Mouse (Mus musculus) limb, embryonic 14.5 days (tissue): ENCODE data around the gene BC052040. TPM values are rescaled to one million over a fixed set of nuclear protein-coding genes. Genes with fewer than 3 reads are reported as not detected.

Experiments used
- ATAC-seq: fragments of 200-750 bp; cut with Nextera tagmentation; 2 replicates; pipeline ENCODE4 v1.8.0; 2017; ENCODE audit warnings: low read depth, moderate number of reproducible peaks, moderate TSS enrichment; ENCODE audit not compliant: low FRiP score
- DNase-seq: peaks from one replicate; pipeline ENCODE4 v3.0.0-alpha.2; 2015; ENCODE audit warnings: low spot score
- H3K27ac ChIP-seq: fragments of 300-500 bp; sonication (generic); replicated peaks from 2 replicates; pipeline ENCODE4 v1.5.1; 2014; ENCODE audit warnings: low read depth, mild to moderate bottlenecking, low read length, moderate library complexity, mixed read lengths
- H3K27me3 ChIP-seq: fragments of 300-500 bp; sonication (generic); 2 replicates; pipeline ENCODE4 v1.6.1; 2014; ENCODE audit warnings: low read length, mixed read lengths; ENCODE audit not compliant: control insufficient read depth, insufficient read depth
- H3K36me3 ChIP-seq: fragments of 300-500 bp; sonication (generic); 2 replicates; pipeline ENCODE4 v1.6.1; 2014; ENCODE audit warnings: mild to moderate bottlenecking, low read length, moderate library complexity, mixed read lengths; ENCODE audit not compliant: control insufficient read depth, insufficient read depth
- H3K4me1 ChIP-seq: fragments of 300-500 bp; sonication (generic); 2 replicates; pipeline ENCODE4 v1.6.1; 2014; ENCODE audit warnings: antibody characterized with exemption, low read length, mixed read lengths; ENCODE audit not compliant: control insufficient read depth, insufficient read depth
- H3K4me2 ChIP-seq: fragments of 300-500 bp; sonication (generic); replicated peaks from 2 replicates; pipeline ENCODE4 v1.6.1; 2014; ENCODE audit warnings: low read depth, mild to moderate bottlenecking, low read length, moderate library complexity; ENCODE audit not compliant: severe bottlenecking
- H3K4me3 ChIP-seq: fragments of 300-500 bp; sonication (generic); replicated peaks from 2 replicates; pipeline ENCODE4 v1.5.1; 2014; ENCODE audit warnings: low read length
- H3K9ac ChIP-seq: fragments of 300-500 bp; sonication (generic); 2 replicates; pipeline ENCODE4 v1.6.1; 2014; ENCODE audit warnings: mild to moderate bottlenecking, low read depth, low read length, moderate library complexity; ENCODE audit not compliant: severe bottlenecking
- H3K9me3 ChIP-seq: fragments of 300-500 bp; sonication (generic); 2 replicates; pipeline ENCODE4 v1.6.1; 2016; ENCODE audit warnings: low read length; ENCODE audit not compliant: control insufficient read depth
- POLR2A ChIP-seq: fragments of 200-500 bp; IDR thresholded peaks from 2 replicates; pipeline ENCODE4 v1.8.0; 2012; ENCODE audit warnings: inconsistent platforms, mild to moderate bottlenecking, moderate library complexity, borderline replicate concordance; ENCODE audit not compliant: insufficient read depth, insufficient read length; ENCODE audit errors: extremely low read depth
- WGBS: fragments of 180-500 bp; shearing (Covaris S2); extraction: QIAGEN DNeasy Blood & Tissue Kit; methylation state at CpG from one replicate; pipeline ENCODE4 v1.1.7; 2014; 5-methylcytosine and 5-hydroxymethylcytosine counted together
- polyA plus RNA-seq, 2 experiments: library from polyadenylated mRNA; depleted of rRNA in 1 of 2; stranded (reverse) in 1 of 2; unstranded in 1 of 2; fragments of >200 nt; fragmentation: Nextera tagmentation in 1 of 2; extraction: Ambion mirVana in 1 of 2; gene quantifications; 2 replicates each; pipeline versions ENCODE4 v1.2.1 to v1.2.3; 2012 to 2014

BC052040 gene
- polyA plus RNA-seq, 2 experiments = 7.9 to 8.1 TPM

GRCm38 (mm10) chr2:115737966-115738365 lies 156.4 kb downstream of the BC052040 start:
- Histone ChIP-seq H3K27me3 (no peaks in the 10 kb centered on the region), H3K4me3 (no peak overlapping the region), H3K4me2 (no peak overlapping the region), H3K36me3 (no peaks in the 10 kb centered on the region), H3K27ac (no peak overlapping the region), H3K9ac (no peak overlapping the region), H3K4me1 (peaks cover 11% of the 10 kb centered on the region), H3K9me3 (no peaks in the 10 kb centered on the region)
- ATAC-seq (no peak), DNase-seq (no peak)
- TF ChIP-seq POLR2A = no peak
- WGBS = 26% methylated on average over 2 of the region's 2 CpGs

GRCm38 (mm10) chr2:115742061-115742460 lies 160.5 kb downstream of the BC052040 start:
- no peaks in the 10 kb centered on the region for H3K36me3 ChIP-seq
- H3K27ac ChIP-seq = no peak overlapping the region
- H3K4me2 ChIP-seq = no peak overlapping the region
- ATAC-seq (no peak), DNase-seq (no peak)
- 0 out of 2 replicates have a peak, but pooled peaks cover 3% of the 10 kb centered on the region for H3K4me1 ChIP-seq
- H3K9me3 ChIP-seq = no peaks in the 10 kb centered on the region
- no peak for TF ChIP-seq POLR2A
- no peak overlapping the region for H3K9ac ChIP-seq
- H3K27me3 ChIP-seq = no peaks in the 10 kb centered on the region
- WGBS = 45% methylated on average over 7 of the region's 7 CpGs
- H3K4me3 ChIP-seq = no peak overlapping the region

DNA sequence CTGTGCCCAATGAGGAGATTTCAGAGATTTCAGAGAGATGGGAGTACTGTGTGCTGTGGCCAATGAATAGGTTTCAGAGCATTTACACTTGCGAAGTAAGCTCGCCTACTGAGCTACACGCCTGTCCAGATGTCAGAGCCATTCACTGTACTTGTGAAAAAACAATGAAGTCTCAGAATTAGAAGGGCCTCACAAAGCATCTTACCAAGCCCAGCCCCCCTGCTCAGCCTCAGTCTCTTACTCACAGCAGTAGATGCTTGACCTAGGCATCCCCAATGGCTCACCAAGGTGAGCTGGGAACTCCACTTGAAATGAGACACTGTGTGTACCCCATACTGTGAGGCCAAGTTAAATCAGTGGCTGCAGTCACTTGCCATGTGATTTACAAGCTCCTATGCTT lies 166.1 kb downstream of the BC052040 start:
- no peak for ATAC-seq
- no peak overlapping the region for H3K4me3 ChIP-seq
- 75% methylated on average over 3 of the region's 3 CpGs for WGBS
- no peak for DNase-seq
- H3K9ac ChIP-seq = no peak overlapping the region
- H3K36me3 ChIP-seq = no peaks in the 10 kb centered on the region
- H3K4me1 ChIP-seq = peaks cover 5% of the 10 kb centered on the region
- H3K27ac ChIP-seq = no peak overlapping the region
- TF ChIP-seq POLR2A = no peak
- no peaks in the 10 kb centered on the region for H3K27me3 ChIP-seq
- H3K4me2 ChIP-seq = no peak overlapping the region
- no peaks in the 10 kb centered on the region for H3K9me3 ChIP-seq

DNA sequence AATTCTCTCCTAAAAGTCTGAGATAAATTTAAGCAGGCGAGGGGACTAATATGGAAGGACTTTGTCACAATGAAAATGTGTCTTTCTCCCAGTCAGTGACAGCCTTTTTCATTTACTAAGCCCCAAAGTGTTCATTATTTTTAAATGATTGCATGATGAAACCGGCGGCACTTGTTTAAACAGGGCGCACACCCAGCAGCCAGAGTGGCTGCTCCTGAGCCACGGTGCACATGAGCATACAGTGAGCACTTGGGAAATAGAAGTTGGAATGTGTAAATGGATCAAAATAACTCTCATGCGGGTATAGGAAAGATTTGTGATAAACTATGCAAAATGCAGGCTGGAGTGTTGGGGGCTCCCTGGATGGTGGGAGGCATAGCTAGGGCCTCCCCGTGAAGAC lies 169.7 kb downstream of the BC052040 start:
- Histone ChIP-seq H3K36me3 (no peaks in the 10 kb centered on the region), H3K9me3 (no peaks in the 10 kb centered on the region), H3K4me2 (no peak overlapping the region), H3K27ac (no peak overlapping the region), H3K4me1 (peaks cover 5% of the 10 kb centered on the region), H3K9ac (no peak overlapping the region), H3K4me3 (no peak overlapping the region), H3K27me3 (no peaks in the 10 kb centered on the region)
- TF ChIP-seq POLR2A = no peak
- WGBS = 52% methylated on average over 7 of the region's 7 CpGs
- DNase-seq (no peak), ATAC-seq (no peak)

GRCm38 (mm10) chr2:115757685-115758084 lies 176.2 kb downstream of the BC052040 start:
- no peak overlapping the region for H3K4me2 ChIP-seq
- ATAC-seq = no peak
- TF ChIP-seq POLR2A = no peak

GRCm38 (mm10) chr2:115758542-115758941 lies 177.0 kb downstream of the BC052040 start:
- H3K27ac ChIP-seq = no peak overlapping the region
- H3K4me1 ChIP-seq = no peaks in the 10 kb centered on the region
- no peaks in the 10 kb centered on the region for H3K9me3 ChIP-seq
- 68% methylated on average over 6 of the region's 6 CpGs for WGBS
- H3K36me3 ChIP-seq = no peaks in the 10 kb centered on the region
- TF ChIP-seq POLR2A = no peak
- ATAC-seq (no peak), DNase-seq (no peak)
- no peak overlapping the region for H3K4me2 ChIP-seq
- no peak overlapping the region for H3K9ac ChIP-seq
- H3K4me3 ChIP-seq = no peak overlapping the region
- no peaks in the 10 kb centered on the region for H3K27me3 ChIP-seq

More at GRCm38 (mm10) chr2:115757685-115758084, 176.2 kb downstream of the BC052040 start:
- WGBS = 36% methylated on average over 6 of the region's 6 CpGs
- Histone ChIP-seq H3K4me3 (no peak overlapping the region), H3K27ac (no peak overlapping the region), H3K36me3 (no peaks in the 10 kb centered on the region), H3K27me3 (no peaks in the 10 kb centered on the region), H3K9ac (no peak overlapping the region), H3K9me3 (no peaks in the 10 kb centered on the region), H3K4me1 (no peaks in the 10 kb centered on the region)
- no peak for DNase-seq
